Mouse (Mus musculus) gastrocnemius, postnatal 25 days (tissue): ENCODE data around the gene Ikzf1. TPM values are rescaled to one million over a fixed set of nuclear protein-coding genes. Genes with fewer than 3 reads are reported as not detected.

Experiments
- DNase-seq: peaks from one replicate; pipeline ENCODE4 v3.0.0; 2022
- total RNA-seq, 2 experiments: library from RNA; stranded (reverse); gene quantifications; 1 replicate in 1 of 2; 2 replicates in 1 of 2; pipeline ENCODE4 v1.2.3; 2021

Ikzf1 gene
- total RNA-seq, 2 experiments from 2014 or later = 0.31 to 0.62 TPM

GRCm38 (mm10) chr11:11690059-11690844 lies 5.4 kb downstream of the Ikzf1 start:
- DNase-seq = no peak

GRCm38 (mm10) chr11:11690845-11691196 lies 6.0 kb downstream of the Ikzf1 start:
- no peak for DNase-seq

- no peak for DNase-seq
Measured at GRCm38 (mm10) chr11:11691324-11692058, 6.7 kb downstream of the Ikzf1 start.

- DNase-seq = no peak
Measured at GRCm38 (mm10) chr11:11692558-11693166, 7.9 kb downstream of the Ikzf1 start.

GRCm38 (mm10) chr11:11693446-11693845 lies 8.6 kb downstream of the Ikzf1 start:
- no peak for DNase-seq

- no peak for DNase-seq
Measured at GRCm38 (mm10) chr11:11694072-11694471, 9.3 kb downstream of the Ikzf1 start.

- DNase-seq = no peak
Measured at GRCm38 (mm10) chr11:11694472-11695177, 9.8 kb downstream of the Ikzf1 start.

- DNase-seq = no peak
Measured at GRCm38 (mm10) chr11:11695211-11695887, 10.5 kb downstream of the Ikzf1 start.

- no peak for DNase-seq
Measured at GRCm38 (mm10) chr11:11695907-11696306, 11.1 kb downstream of the Ikzf1 start.

GRCm38 (mm10) chr11:11696814-11697213 lies 12.0 kb downstream of the Ikzf1 start:
- no peak for DNase-seq

GRCm38 (mm10) chr11:11701378-11701777 lies 16.6 kb downstream of the Ikzf1 start:
- no peak for DNase-seq

- no peak for DNase-seq
Measured at GRCm38 (mm10) chr11:11703776-11704175, 19.0 kb downstream of the Ikzf1 start.

- DNase-seq = no peak
Measured at GRCm38 (mm10) chr11:11708154-11708719, 23.4 kb downstream of the Ikzf1 start.

- no peak for DNase-seq
Measured at GRCm38 (mm10) chr11:11709311-11709710, 24.5 kb downstream of the Ikzf1 start.

- DNase-seq = no peak
Measured at GRCm38 (mm10) chr11:11710718-11711117, 25.9 kb downstream of the Ikzf1 start.

GRCm38 (mm10) chr11:11711748-11712147 lies 26.9 kb downstream of the Ikzf1 start:
- DNase-seq = no peak

GRCm38 (mm10) chr11:11714676-11715075 lies 29.9 kb downstream of the Ikzf1 start:
- DNase-seq = no peak

- no peak for DNase-seq
Measured at GRCm38 (mm10) chr11:11715963-11716691, 31.3 kb downstream of the Ikzf1 start.

GRCm38 (mm10) chr11:11716692-11717037 lies 31.9 kb downstream of the Ikzf1 start:
- no peak for DNase-seq

GRCm38 (mm10) chr11:11717606-11718167 lies 32.9 kb downstream of the Ikzf1 start:
- DNase-seq = no peak

- no peak for DNase-seq
Measured at GRCm38 (mm10) chr11:11719748-11720147, 34.9 kb downstream of the Ikzf1 start.
